Mouse (Mus musculus) thymus, postnatal 0 days (tissue): Measurements from ENCODE around the gene Cdkal1. TPM values are rescaled to one million over a fixed set of nuclear protein-coding genes. Genes with fewer than 3 reads are reported as not detected.

Source experiments
- DNase-seq: peaks from one replicate; pipeline ENCODE4 v3.0.0-alpha.2; 2015; ENCODE audit warnings: low spot score
- polyA plus RNA-seq: library from polyadenylated mRNA; unstranded; fragments of >200 nt; fragmentation: Nextera tagmentation; extraction: Ambion mirVana; gene quantifications from 2 replicates; pipeline ENCODE4 v1.2.1, GENCODE M21; 2015

Gene Cdkal1
- polyA plus RNA-seq, 1 experiment from 2014 or later = 31.9 TPM

- DNase-seq = no peak
These were observed 438.9 kb downstream of the Cdkal1 start for GRCm38 (mm10) chr13:29416450-29417136.

GRCm38 (mm10) chr13:29415967-29416366 lies 439.5 kb downstream of the Cdkal1 start:
- DNase-seq = no peak

- no peak for DNase-seq
These were observed 440.6 kb downstream of the Cdkal1 start for GRCm38 (mm10) chr13:29414878-29415277.

- no peak for DNase-seq
These were observed 441.0 kb downstream of the Cdkal1 start for GRCm38 (mm10) chr13:29414470-29414869.

GRCm38 (mm10) chr13:29411176-29411575 lies 444.3 kb downstream of the Cdkal1 start:
- no peak for DNase-seq

GRCm38 (mm10) chr13:29407619-29408018 lies 447.9 kb downstream of the Cdkal1 start:
- no peak for DNase-seq

- DNase-seq = no peak
These were observed 450.2 kb downstream of the Cdkal1 start for GRCm38 (mm10) chr13:29405316-29405715.

- no peak for DNase-seq
These were observed 452.3 kb downstream of the Cdkal1 start for GRCm38 (mm10) chr13:29403217-29403616.

- no peak for DNase-seq
These were observed 452.9 kb downstream of the Cdkal1 start for GRCm38 (mm10) chr13:29402526-29403040.

GRCm38 (mm10) chr13:29399908-29400307 lies 455.6 kb downstream of the Cdkal1 start:
- no peak for DNase-seq

GRCm38 (mm10) chr13:29398456-29398855 lies 457.0 kb downstream of the Cdkal1 start:
- no peak for DNase-seq

GRCm38 (mm10) chr13:29395694-29396093 lies 459.8 kb downstream of the Cdkal1 start:
- no peak for DNase-seq

GRCm38 (mm10) chr13:29390025-29390424 lies 465.4 kb downstream of the Cdkal1 start:
- DNase-seq = no peak

- DNase-seq = no peak
These were observed 466.6 kb downstream of the Cdkal1 start for GRCm38 (mm10) chr13:29388918-29389317.

GRCm38 (mm10) chr13:29377572-29377971 lies 477.9 kb downstream of the Cdkal1 start:
- no peak for DNase-seq

GRCm38 (mm10) chr13:29371916-29372315 lies 483.6 kb downstream of the Cdkal1 start:
- DNase-seq = no peak

GRCm38 (mm10) chr13:29371466-29371771 lies 484.1 kb downstream of the Cdkal1 start:
- no peak for DNase-seq

GRCm38 (mm10) chr13:29370731-29371465 lies 484.6 kb downstream of the Cdkal1 start:
- no peak for DNase-seq

- no peak for DNase-seq
These were observed 486.7 kb downstream of the Cdkal1 start for GRCm38 (mm10) chr13:29368806-29369205.

GRCm38 (mm10) chr13:29364901-29365625 lies 490.4 kb downstream of the Cdkal1 start:
- DNase-seq = no peak

- no peak for DNase-seq
These were observed 491.5 kb downstream of the Cdkal1 start for GRCm38 (mm10) chr13:29364009-29364408.

GRCm38 (mm10) chr13:29361842-29362241 lies 493.6 kb downstream of the Cdkal1 start:
- DNase-seq = no peak
